Mouse (Mus musculus) embryonic fibroblast, embryonic 13.5 days (primary cell): ENCODE data around the gene Dennd1b.
A peak's percentile ranks its signal among the peaks of the same experiment; 100 is the strongest.

Experiments used
- CTCF ChIP-seq: IDR thresholded peaks from 2 replicates; pipeline ENCODE4 v1.5.1; 2011; ENCODE audit warnings: mild to moderate bottlenecking, control low read depth, low read length, moderate library complexity, borderline replicate concordance; ENCODE audit not compliant: insufficient read depth
- POLR2A ChIP-seq: IDR thresholded peaks from 2 replicates; pipeline ENCODE4 v1.6.1; 2011; ENCODE audit warnings: low read depth, mild to moderate bottlenecking, control low read depth, low read length, moderate library complexity

DNA sequence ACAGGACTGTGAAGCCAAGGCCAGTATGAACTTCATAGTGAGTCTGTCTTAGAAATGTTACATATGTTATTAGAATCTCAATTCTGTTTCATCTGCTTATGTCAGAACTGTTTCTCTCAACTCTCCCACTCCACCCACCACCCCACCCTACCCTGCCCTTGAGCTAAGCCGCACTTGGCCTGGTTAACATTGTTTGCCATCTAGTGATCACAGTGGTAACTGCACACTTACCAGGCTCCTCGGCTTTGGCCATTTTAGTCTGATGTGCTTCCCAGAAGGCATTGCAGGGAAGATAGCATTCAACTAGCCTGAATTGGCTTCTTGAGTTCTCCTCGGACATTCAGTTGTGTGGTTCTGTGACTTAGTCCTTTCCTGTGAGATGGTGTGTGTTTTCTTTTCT, 198.4 kb downstream of the Dennd1b start:
- no peak for TF ChIP-seq POLR2A
- TF ChIP-seq CTCF = peak; percentile 3; the same call in 1 of the 2 replicates
